Mouse (Mus musculus) adrenal gland, postnatal 25 days (tissue): ENCODE measurements around the gene AC140267.1. TPM values are rescaled to one million over a fixed set of nuclear protein-coding genes. Genes with fewer than 3 reads are reported as not detected.

Source experiments
- DNase-seq: peaks from one replicate; pipeline ENCODE4 v3.0.0; 2021; ENCODE audit warnings: mixed read lengths
- total RNA-seq: library from RNA; stranded (reverse); gene quantifications from 2 replicates; pipeline ENCODE4 v1.2.3, GENCODE M21; 2021

Gene AC140267.1
- total RNA-seq, 1 experiment from 2014 or later = 16.0 TPM

- DNase-seq = peak; percentile 88
Observed at GRCm38 (mm10) chr15:80263610-80264575, 28.3 kb downstream of the AC140267.1 start, which contains the start of gene Rps19bp1. Gene Rps19bp1, minus strand, starts transcription at chr15:80264315.

- peak; percentile 70 for DNase-seq
Observed at GRCm38 (mm10) chr15:80266281-80266680, 30.6 kb downstream of the AC140267.1 start.

- no peak for DNase-seq
Observed at GRCm38 (mm10) chr15:80271858-80272396, 36.3 kb downstream of the AC140267.1 start.

DNA sequence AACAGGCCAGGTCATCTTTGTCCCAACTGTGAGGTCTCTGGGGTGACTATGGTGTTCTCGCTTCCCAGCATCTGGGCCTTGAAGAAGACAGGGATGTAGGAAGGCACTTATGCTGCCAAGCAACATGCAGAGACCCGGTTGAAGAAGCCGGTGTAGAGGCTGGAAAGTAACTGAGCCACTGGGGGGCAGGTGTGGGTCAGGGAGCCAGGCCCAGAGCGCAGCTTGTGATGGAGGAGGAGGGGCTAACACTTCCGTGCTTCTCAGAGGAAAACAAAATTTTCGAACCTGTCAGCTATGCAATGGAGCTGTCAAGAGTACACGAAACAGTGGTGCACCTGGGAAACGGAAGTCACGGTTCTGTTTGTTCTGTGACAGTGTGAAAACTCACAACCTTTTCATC is 41.5 kb downstream of the AC140267.1 start:
- no peak for DNase-seq

- peak; percentile 75 for DNase-seq
Observed at GRCm38 (mm10) chr15:80277625-80278024, 42.0 kb downstream of the AC140267.1 start.

GRCm38 (mm10) chr15:80278121-80278759 is 42.6 kb downstream of the AC140267.1 start:
- no peak for DNase-seq

DNA sequence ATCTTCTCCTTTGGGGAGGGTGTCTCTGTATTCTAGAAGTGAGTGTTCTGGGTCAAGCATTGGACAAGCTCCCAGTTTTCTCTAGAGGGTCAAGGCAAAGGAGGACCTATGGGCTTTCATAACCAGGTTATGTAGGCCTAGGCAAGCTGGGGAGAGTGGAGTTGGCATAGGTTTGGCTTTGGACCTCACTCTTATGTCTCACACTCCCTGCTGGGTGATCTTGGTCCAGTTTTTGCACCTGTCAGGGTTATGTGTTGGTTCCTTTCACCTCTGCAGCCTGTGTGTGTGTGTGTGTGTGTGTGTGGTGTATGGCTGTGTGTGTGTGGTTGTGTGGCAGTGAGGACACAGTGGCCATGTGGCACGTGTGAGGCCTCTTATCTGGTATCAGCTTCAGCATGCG is 43.4 kb downstream of the AC140267.1 start:
- DNase-seq = no peak

- DNase-seq = peak; percentile 39
Observed at GRCm38 (mm10) chr15:80280646-80281045, 45.0 kb downstream of the AC140267.1 start.

Other genes with a start within 250 kb of the AC140267.1 start
- gene Pdgfb, start 220.9 kb upstream of the AC140267.1 start, total RNA-seq = 48.1 and 48.6 TPM in 2 replicates
- 22.2 and 27.6 TPM in 2 replicates for gene Syngr1, start 144.5 kb upstream of the AC140267.1 start, total RNA-seq
- 485 and 642 TPM in 2 replicates for gene Rpl3, start 144.0 kb upstream of the AC140267.1 start, total RNA-seq
- 20.5 and 26.7 TPM in 2 replicates for gene Tab1, start 102.7 kb upstream of the AC140267.1 start, total RNA-seq
- 5.9 and 7.4 TPM in 2 replicates for gene Mgat3, start 62.1 kb upstream of the AC140267.1 start, total RNA-seq
- gene Mief1, start 1.8 kb upstream of the AC140267.1 start, total RNA-seq = 40.2 and 50.5 TPM in 2 replicates
- gene Atf4, start 19.3 kb downstream of the AC140267.1 start, total RNA-seq = 194 and 214 TPM in 2 replicates
- gene Rps19bp1, start 28.5 kb downstream of the AC140267.1 start, total RNA-seq = 36.2 and 37.9 TPM in 2 replicates
- 0.94 and 1.6 TPM in 2 replicates for gene Cacna1i, start 51.4 kb downstream of the AC140267.1 start, total RNA-seq